Mouse (Mus musculus): ENCODE measurements around the gene Mettl7a3. TPM values are rescaled to one million over a fixed set of nuclear protein-coding genes. Genes with fewer than 3 reads are reported as not detected.

The Mettl7a3 gene
- polyA plus RNA-seq, 1 experiment from 2014 or later, result not detected

DNA sequence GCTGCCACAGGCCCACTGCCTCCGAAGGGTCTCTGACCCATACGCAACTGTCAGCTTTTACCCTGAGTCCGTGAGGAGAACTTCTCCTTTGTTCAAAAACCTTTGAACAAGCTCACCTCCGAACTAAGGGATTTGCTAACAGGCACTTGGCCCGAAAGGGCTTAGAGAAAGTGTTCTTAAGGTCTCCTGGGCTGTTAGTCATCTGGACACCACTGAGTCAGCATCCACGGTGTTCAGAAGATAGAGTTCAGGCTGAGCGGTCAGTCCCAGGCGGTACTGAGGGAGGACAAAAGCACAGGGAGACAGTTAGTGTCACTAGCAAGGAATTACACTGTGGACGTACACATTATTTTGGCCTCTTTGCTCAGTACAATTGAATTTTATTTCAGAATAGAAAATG, 54.2 kb downstream of the Mettl7a3 start:
- DNase-seq (no peak), ATAC-seq (no peak)
- H3K27ac ChIP-seq (ENCODE audit: low read depth), result no peak overlapping the region
- H3K4me1 ChIP-seq (ENCODE audit: insufficient read depth), result peaks cover 11% of the 10 kb centered on the region
- H3K9me3 ChIP-seq (ENCODE audit: low read length), result no peaks in the 10 kb centered on the region
- TF ChIP-seq EP300 (IDR thresholded peaks at IDR 0.05; ENCODE audit: low read depth) (no peak), CTCF (IDR thresholded peaks at IDR 0.05; ENCODE audit: low read depth) (no peak)
- no peak overlapping the region for H3K4me3 ChIP-seq (ENCODE audit: low read depth, low read length)
- peaks cover 10% of the 10 kb centered on the region for H3K36me3 ChIP-seq (replicated peaks; ENCODE audit: insufficient read depth, low read length)
- 73% methylated on average over 9 of the region's 9 CpGs for WGBS (ENCODE audit: insufficient replicate concordance)
- no peaks in the 10 kb centered on the region for H3K27me3 ChIP-seq (ENCODE audit: insufficient read depth, low read length)
- no peak overlapping the region for H3K4me2 ChIP-seq (ENCODE audit: low read depth, low read length)
- H3K9ac ChIP-seq (replicated peaks), result no peak overlapping the region

Other genes with a start within 250 kb of the Mettl7a3 start
- gene Atf1, start 107.1 kb upstream of the Mettl7a3 start, polyA plus RNA-seq (2015; fragmentation: Nextera tagmentation; extraction: Ambion mirVana), result 23.5 and 24.4 TPM in 2 replicates
- gene Tmprss12, start 54.1 kb upstream of the Mettl7a3 start, polyA plus RNA-seq (2015; fragmentation: Nextera tagmentation; extraction: Ambion mirVana), result not detected in 2 replicates
- 9.7 and 12.4 TPM in 2 replicates for gene Mettl7a1, start 30.8 kb upstream of the Mettl7a3 start, polyA plus RNA-seq (2015; fragmentation: Nextera tagmentation; extraction: Ambion mirVana)
- gene Methig1, start 18.2 kb downstream of the Mettl7a3 start, polyA plus RNA-seq (2015; fragmentation: Nextera tagmentation; extraction: Ambion mirVana), result 0.12 and 0.15 TPM in 2 replicates
- not detected in 2 replicates for gene Mettl7a2, start 18.3 kb downstream of the Mettl7a3 start, polyA plus RNA-seq (2015; fragmentation: Nextera tagmentation; extraction: Ambion mirVana)
- gene Higd1c, start 29.6 kb downstream of the Mettl7a3 start, polyA plus RNA-seq (2015; fragmentation: Nextera tagmentation; extraction: Ambion mirVana), result not detected in 2 replicates
- gene Gm5475, start 87.2 kb downstream of the Mettl7a3 start, polyA plus RNA-seq (2015; fragmentation: Nextera tagmentation; extraction: Ambion mirVana), result 0.04 TPM in 1 of 2 replicates, not detected in the other
- 15.0 and 16.3 TPM in 2 replicates for gene Slc11a2, start 90.1 kb downstream of the Mettl7a3 start, polyA plus RNA-seq (2015; fragmentation: Nextera tagmentation; extraction: Ambion mirVana)
- 14.4 and 16.3 TPM in 2 replicates for gene Letmd1, start 134.1 kb downstream of the Mettl7a3 start, polyA plus RNA-seq (2015; fragmentation: Nextera tagmentation; extraction: Ambion mirVana)
- gene Csrnp2, start 160.6 kb downstream of the Mettl7a3 start, polyA plus RNA-seq (2015; fragmentation: Nextera tagmentation; extraction: Ambion mirVana), result 0.89 and 1.1 TPM in 2 replicates
- 4.0 TPM in 2 replicates for gene Tfcp2, start 217.1 kb downstream of the Mettl7a3 start, polyA plus RNA-seq (2015; fragmentation: Nextera tagmentation; extraction: Ambion mirVana)

Measured in liver, postnatal 0 days (tissue).